Mouse (Mus musculus) layer of hippocampus, adult 6 months (tissue): ENCODE data around the gene Ano2. TPM values are rescaled to one million over a fixed set of nuclear protein-coding genes. Genes with fewer than 3 reads are reported as not detected.

Source experiments
- long read RNA-seq, 2 experiments: library from polyadenylated mRNA; unstranded; transcript quantifications; one replicate each; pipeline ENCODE4 v2.0.0; 2019 to 2020
- polyA plus RNA-seq: library from polyadenylated mRNA; unstranded; fragments of <200 nt; fragmentation: Nextera tagmentation; gene quantifications from 2 replicates; pipeline ENCODE4 v1.2.3, GENCODE M21; 2021

The Ano2 gene
- polyA plus RNA-seq, result 3.2 and 4.0 TPM in 2 replicates
- long read RNA-seq, experiment 1, partial matches to known transcripts, result 3 of 5 reads
- long read RNA-seq, experiment 1, other reads (novel, unspliced or antisense), result 2 of 5 reads
- long read RNA-seq, experiment 2, result 0 reads

DNA sequence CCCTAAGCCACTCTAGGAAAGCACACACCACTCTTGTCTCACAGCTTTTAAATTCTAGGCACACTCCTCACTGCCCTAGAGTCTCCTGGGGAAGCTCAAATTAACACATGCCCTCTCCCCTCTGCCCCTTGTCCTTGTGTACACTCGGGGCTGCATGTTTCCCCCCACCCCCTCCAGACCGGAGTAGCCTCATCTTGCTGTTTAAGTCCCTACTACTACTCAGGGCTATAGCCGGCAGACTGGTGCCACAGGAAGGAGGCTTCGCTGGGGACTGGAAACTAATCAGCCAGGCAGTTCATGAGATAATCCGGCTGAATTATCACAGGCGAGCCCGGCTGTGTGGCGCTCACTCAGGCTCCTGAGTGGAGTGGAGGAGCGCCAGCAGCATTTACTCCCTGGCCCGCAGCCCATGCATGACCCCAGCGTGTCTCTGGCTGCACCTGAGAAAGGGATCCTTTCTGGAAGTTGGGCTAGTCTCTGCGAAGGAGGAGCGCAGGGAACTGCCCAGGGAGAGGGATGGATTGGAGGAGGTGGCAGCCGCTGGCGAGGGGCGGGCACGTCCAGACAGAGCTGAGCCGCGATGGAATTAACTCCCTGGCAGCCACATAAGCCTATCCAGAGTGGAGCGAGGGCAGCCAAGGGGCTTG, at the start of gene Ano2:
Gene Ano2, plus strand, starts transcription at position 363 of the 647 bp plus-strand sequence.

Other genes starting within 250 kb of the Ano2 start
- gene Cd9, start 195.6 kb upstream of the Ano2 start, polyA plus RNA-seq, result 164 and 192 TPM in 2 replicates
- 3.6 and 5.3 TPM in 2 replicates for gene Vwf, start 143.6 kb upstream of the Ano2 start, polyA plus RNA-seq